Mouse (Mus musculus) cerebellum, adult 11 months (tissue): ENCODE results near the gene Arhgap17.

Experiments
- DNase-seq: peaks from one replicate; pipeline ENCODE4 v3.0.0; 2022

Arhgap17 gene

GRCm38 (mm10) chr7:123369759-123370481 lies at the start of gene Arhgap17, which contains the start of gene Lcmt1:
TSS of gene Arhgap17 (minus strand) at chr7:123369915.
TSS of gene Lcmt1 (plus strand) at chr7:123369784.
- peak; percentile 97 for DNase-seq

GRCm38 (mm10) chr7:123417661-123418060 lies 47.9 kb upstream of the Arhgap17 start:
- DNase-seq = no peak

GRCm38 (mm10) chr7:123416803-123417202 lies 47.1 kb upstream of the Arhgap17 start:
- no peak for DNase-seq

- peak; percentile 74 for DNase-seq
Observed at GRCm38 (mm10) chr7:123412143-123412542, 42.4 kb upstream of the Arhgap17 start.

GRCm38 (mm10) chr7:123411109-123411508 lies 41.4 kb upstream of the Arhgap17 start:
- DNase-seq = no peak

- DNase-seq = no peak
Observed at GRCm38 (mm10) chr7:123410502-123410901, 40.8 kb upstream of the Arhgap17 start.

- no peak for DNase-seq
Observed at GRCm38 (mm10) chr7:123406988-123407387, 37.3 kb upstream of the Arhgap17 start.

- DNase-seq = no peak
Observed at GRCm38 (mm10) chr7:123405619-123406018, 35.9 kb upstream of the Arhgap17 start.

GRCm38 (mm10) chr7:123404198-123404597 lies 34.5 kb upstream of the Arhgap17 start:
- no peak for DNase-seq

GRCm38 (mm10) chr7:123401121-123401520 lies 31.4 kb upstream of the Arhgap17 start:
- DNase-seq = no peak

- peak; percentile 64 for DNase-seq
Observed at GRCm38 (mm10) chr7:123399286-123399685, 29.6 kb upstream of the Arhgap17 start.

GRCm38 (mm10) chr7:123398828-123399227 lies 29.1 kb upstream of the Arhgap17 start:
- peak; percentile 51 for DNase-seq

- no peak for DNase-seq
Observed at GRCm38 (mm10) chr7:123397931-123398330, 28.2 kb upstream of the Arhgap17 start.

- DNase-seq = no peak
Observed at GRCm38 (mm10) chr7:123397369-123397768, 27.7 kb upstream of the Arhgap17 start.

GRCm38 (mm10) chr7:123396900-123397299 lies 27.2 kb upstream of the Arhgap17 start:
- DNase-seq = no peak

GRCm38 (mm10) chr7:123394271-123394670 lies 24.6 kb upstream of the Arhgap17 start:
- DNase-seq = no peak

- DNase-seq = no peak
Observed at GRCm38 (mm10) chr7:123389686-123390280, 20.1 kb upstream of the Arhgap17 start.

GRCm38 (mm10) chr7:123385693-123386407 lies 16.1 kb upstream of the Arhgap17 start:
- DNase-seq = no peak

- DNase-seq = peak; percentile 91
Observed at GRCm38 (mm10) chr7:123377443-123378400, 8.0 kb upstream of the Arhgap17 start.

GRCm38 (mm10) chr7:123371501-123371900 lies 1.8 kb upstream of the Arhgap17 start:
- DNase-seq = no peak

GRCm38 (mm10) chr7:123370700-123371099 lies 985 bp upstream of the Arhgap17 start:
- no peak for DNase-seq
